Mouse (Mus musculus) forebrain, embryonic 15.5 days (tissue): ENCODE measurements at regions not wholly inside any gene's neighbourhood (a gene's known extent, or its start where the extent isn't known, plus 50 kb on each side); places are given as distances from the start of the nearest gene placed in this dataset.

Experiments
- ATAC-seq: fragments of 200-750 bp; cut with Nextera tagmentation; replicated peaks from 2 replicates; pipeline ENCODE4 v1.8.0; 2017; ENCODE audit warnings: mild to moderate bottlenecking, moderate TSS enrichment, moderate library complexity
- H3K27ac ChIP-seq: fragments of 300-500 bp; sonication (generic); replicated peaks from 2 replicates; pipeline ENCODE4 v1.5.1; 2015; ENCODE audit warnings: mild to moderate bottlenecking, inconsistent platforms
- H3K27me3 ChIP-seq: fragments of 300-500 bp; sonication (generic); 2 replicates; pipeline ENCODE4 v1.6.1; 2015; ENCODE audit warnings: inconsistent platforms
- H3K36me3 ChIP-seq: fragments of 300-500 bp; sonication (generic); 2 replicates; pipeline ENCODE4 v1.6.1; 2015; ENCODE audit warnings: mild to moderate bottlenecking, inconsistent platforms
- H3K4me1 ChIP-seq: fragments of 300-500 bp; sonication (generic); 2 replicates; pipeline ENCODE4 v1.6.1; 2015; ENCODE audit warnings: inconsistent platforms
- H3K4me2 ChIP-seq: fragments of 300-500 bp; sonication (generic); replicated peaks from 2 replicates; pipeline ENCODE4 v1.6.1; 2015; ENCODE audit warnings: mild to moderate bottlenecking, inconsistent platforms
- H3K4me3 ChIP-seq: fragments of 300-500 bp; sonication (generic); 2 replicates; pipeline ENCODE4 v1.5.1; 2015; ENCODE audit warnings: mild to moderate bottlenecking, inconsistent platforms
- H3K9ac ChIP-seq: fragments of 300-500 bp; sonication (generic); replicated peaks from 2 replicates; pipeline ENCODE4 v1.6.1; 2015; ENCODE audit warnings: mild to moderate bottlenecking, inconsistent platforms
- H3K9me3 ChIP-seq: fragments of 300-500 bp; sonication (generic); 2 replicates; pipeline ENCODE4 v1.6.1; 2016; ENCODE audit warnings: inconsistent platforms
- WGBS: fragments of 180-500 bp; shearing (Covaris S2); methylation state at CpG from one replicate; pipeline ENCODE4 v1.1.7; 2015; ENCODE audit warnings: mixed read lengths; 5-methylcytosine and 5-hydroxymethylcytosine counted together

- 81% methylated on average over 2 of the region's 2 CpGs for WGBS
- no peaks in the 10 kb centered on the region for H3K9me3 ChIP-seq
- no peaks in the 10 kb centered on the region for H3K4me1 ChIP-seq
- no peaks in the 10 kb centered on the region for H3K36me3 ChIP-seq
- no peak overlapping the region for H3K4me2 ChIP-seq
- no peak for ATAC-seq
- H3K27ac ChIP-seq, result no peak overlapping the region
- H3K4me3 ChIP-seq, result no peak overlapping the region
- no peaks in the 10 kb centered on the region for H3K27me3 ChIP-seq
- no peak overlapping the region for H3K9ac ChIP-seq
These were observed 68.6 kb upstream of the Id4 start for GRCm38 (mm10) chr13:48192476-48192875.

- Histone ChIP-seq H3K9me3 (no peaks in the 10 kb centered on the region), H3K9ac (no peak overlapping the region), H3K4me2 (no peak overlapping the region), H3K4me1 (no peaks in the 10 kb centered on the region), H3K27ac (no peak overlapping the region), H3K4me3 (no peak overlapping the region), H3K36me3 (no peaks in the 10 kb centered on the region), H3K27me3 (no peaks in the 10 kb centered on the region)
- 90% methylated on average over 5 of the region's 5 CpGs for WGBS
- no peak for ATAC-seq
These were observed 67.1 kb upstream of the Id4 start for GRCm38 (mm10) chr13:48193942-48194341.

GRCm38 (mm10) chr13:48207824-48208223, 53.2 kb upstream of the Id4 start:
- 18% methylated on average over 4 of the region's 4 CpGs for WGBS
- no peaks in the 10 kb centered on the region for H3K27me3 ChIP-seq

More at GRCm38 (mm10) chr13:48207824-48208223, 53.2 kb upstream of the Id4 start:
- Histone ChIP-seq H3K36me3 (no peaks in the 10 kb centered on the region), H3K4me1 (no peaks in the 10 kb centered on the region), H3K4me3 (no peak overlapping the region), H3K4me2 (no peak overlapping the region), H3K27ac (no peak overlapping the region), H3K9ac (no peak overlapping the region), H3K9me3 (no peaks in the 10 kb centered on the region)
- no peak for ATAC-seq
